Mouse (Mus musculus) liver, postnatal 0 days (tissue): Measurements from ENCODE around the gene Patl1. TPM values are rescaled to one million over a fixed set of nuclear protein-coding genes. Genes with fewer than 3 reads are reported as not detected.
A peak's percentile ranks its signal among the peaks of the same experiment; 100 is the strongest.
"Not testable (repeated sequence)": the region's sequence is repeated elsewhere in the genome, so short reads cannot be mapped to it uniquely, and the experiment has no call there.

Source experiments
- ATAC-seq: fragments of 200-750 bp; cut with Nextera tagmentation; 2 replicates; pipeline ENCODE4 v1.8.0; 2017; ENCODE audit warnings: mild to moderate bottlenecking, moderate library complexity
- DNase-seq: peaks from one replicate; pipeline ENCODE4 v3.0.0-alpha.2; 2016
- H3K27ac ChIP-seq: fragments of 300-500 bp; sonication (generic); 2 replicates; pipeline ENCODE4 v1.5.1; 2014; ENCODE audit warnings: antibody characterized with exemption, moderate library complexity, mild to moderate bottlenecking, low read depth
- H3K27me3 ChIP-seq: fragments of 300-500 bp; sonication (generic); 2 replicates; pipeline ENCODE4 v1.6.1; 2014; ENCODE audit warnings: low read length, control low read depth, mixed read lengths; ENCODE audit not compliant: insufficient read depth
- H3K36me3 ChIP-seq: fragments of 300-500 bp; sonication (generic); replicated peaks from 2 replicates; pipeline ENCODE4 v1.6.1; 2014; ENCODE audit warnings: mild to moderate bottlenecking, control low read depth, low read length, moderate library complexity, mixed read lengths; ENCODE audit not compliant: insufficient read depth
- H3K4me1 ChIP-seq: fragments of 300-500 bp; sonication (generic); 2 replicates; pipeline ENCODE4 v1.6.1; 2014; ENCODE audit warnings: antibody characterized with exemption, mild to moderate bottlenecking, control low read depth; ENCODE audit not compliant: insufficient read depth
- H3K4me2 ChIP-seq: fragments of 300-500 bp; sonication (generic); 2 replicates; pipeline ENCODE4 v1.6.1; 2014; ENCODE audit warnings: low read depth, mild to moderate bottlenecking, low read length, moderate library complexity, mixed read lengths
- H3K4me3 ChIP-seq: fragments of 300-500 bp; sonication (generic); 2 replicates; pipeline ENCODE4 v1.5.1; 2014; ENCODE audit warnings: low read depth, low read length
- H3K9ac ChIP-seq: fragments of 300-500 bp; sonication (generic); replicated peaks from 2 replicates; pipeline ENCODE4 v1.6.1; 2014; ENCODE audit warnings: mild to moderate bottlenecking, moderate library complexity
- H3K9me3 ChIP-seq: fragments of 300-500 bp; sonication (generic); 2 replicates; pipeline ENCODE4 v1.6.1; 2016; ENCODE audit warnings: mild to moderate bottlenecking, control low read depth, low read length, mixed read lengths
- CTCF ChIP-seq: sonication (generic); IDR thresholded peaks from 2 replicates; pipeline ENCODE4 v1.5.1; 2016; ENCODE audit warnings: antibody characterized with exemption, low read depth
- EP300 ChIP-seq: IDR thresholded peaks from 2 replicates; pipeline ENCODE4 v1.6.1; 2016; ENCODE audit warnings: antibody characterized with exemption, low read depth, mild to moderate bottlenecking
- WGBS: fragments of 180-500 bp; shearing (Covaris S2); extraction: QIAGEN DNeasy Blood & Tissue Kit; methylation state at CpG from one replicate; pipeline ENCODE4 v1.1.7; 2014; ENCODE audit not compliant: insufficient replicate concordance; 5-methylcytosine and 5-hydroxymethylcytosine counted together
- polyA plus RNA-seq: library from polyadenylated mRNA; unstranded; fragments of >200 nt; fragmentation: Nextera tagmentation; extraction: Ambion mirVana; gene quantifications from 2 replicates; pipeline ENCODE4 v1.2.1, GENCODE M21; 2015

Gene Patl1
- polyA plus RNA-seq, 1 experiment from 2014 or later = 5.4 TPM

DNA sequence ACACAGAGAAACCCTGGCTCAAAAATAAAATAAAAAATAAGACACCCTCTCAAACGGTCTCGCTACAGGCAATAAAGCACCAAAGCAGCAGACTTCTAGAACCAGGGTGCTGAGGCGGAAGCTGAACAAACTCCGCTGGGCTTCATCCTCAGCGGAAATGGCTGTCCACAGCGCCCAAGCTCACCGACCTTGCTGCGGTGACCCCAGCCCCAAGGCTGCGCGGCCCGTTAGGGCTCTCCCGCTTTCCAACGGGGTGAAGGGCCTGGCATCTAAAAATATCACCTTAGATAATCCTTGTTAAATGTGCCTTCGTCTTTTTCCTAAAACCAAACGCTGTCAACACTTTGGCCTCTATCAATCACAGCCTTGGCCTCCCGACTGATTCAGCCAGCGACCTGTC lies 596 bp upstream of the Patl1 start:
- Histone ChIP-seq H3K4me3 (peak overlapping the region; percentile 97), H3K9ac (peak overlapping the region; percentile 95), H3K9me3 (no peaks in the 10 kb centered on the region), H3K4me1 (peaks cover 14% of the 10 kb centered on the region), H3K4me2 (peak overlapping the region; percentile 98), H3K27ac (peak overlapping the region; percentile 94), H3K36me3 (peaks cover 10% of the 10 kb centered on the region), H3K27me3 (no peaks in the 10 kb centered on the region)
- DNase-seq (no peak), ATAC-seq (peak; percentile 42)
- no peak for TF ChIP-seq CTCF
- TF ChIP-seq EP300 = no peak
- WGBS = 2% methylated on average over 17 of the region's 17 CpGs

DNA sequence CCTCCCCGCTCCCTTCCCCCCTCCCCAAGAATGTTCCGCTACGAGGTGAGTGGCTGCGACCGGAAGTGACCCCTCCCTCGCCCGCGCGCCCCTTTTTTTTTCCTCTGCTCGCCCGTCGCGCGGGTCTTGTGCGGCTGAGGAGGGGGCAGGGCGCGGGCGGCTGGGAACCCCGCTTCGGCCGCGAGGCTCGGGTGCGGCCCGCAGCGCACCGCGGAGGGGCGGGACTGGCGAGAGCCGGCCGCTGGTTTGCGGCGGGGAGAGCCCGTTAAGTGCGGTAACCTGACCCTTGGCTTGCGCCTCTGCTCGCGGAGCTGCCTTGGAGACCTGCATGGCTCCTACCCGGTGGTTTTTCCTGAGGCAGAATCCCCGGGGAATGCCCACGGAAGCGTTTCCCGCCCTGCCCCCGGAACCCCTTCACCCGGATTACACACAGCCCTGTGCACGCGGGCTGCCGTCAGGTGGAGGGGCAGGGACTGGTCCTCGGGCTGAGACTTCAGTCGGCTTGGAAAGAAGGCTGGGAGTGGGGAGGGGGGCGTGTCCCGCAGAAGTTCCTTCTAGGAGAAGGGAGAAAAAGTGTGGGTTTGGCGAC lies 428 bp downstream of the Patl1 start:
- H3K27me3 ChIP-seq = no peaks in the 10 kb centered on the region
- TF ChIP-seq CTCF = no peak
- no peak for TF ChIP-seq EP300
- peak; percentile 72 for DNase-seq
- H3K36me3 ChIP-seq = peaks cover 15% of the 10 kb centered on the region
- peaks cover 18% of the 10 kb centered on the region for H3K4me1 ChIP-seq
- H3K4me3 ChIP-seq = peak overlapping the region; percentile 97
- peak overlapping the region; percentile 98 for H3K4me2 ChIP-seq
- peak; percentile 64 for ATAC-seq
- H3K27ac ChIP-seq = peak overlapping the region; percentile 97
- under 1% methylated on average over 23 of the region's 54 CpGs for WGBS
- no peaks in the 10 kb centered on the region for H3K9me3 ChIP-seq
- H3K9ac ChIP-seq = peak overlapping the region; percentile 95

DNA sequence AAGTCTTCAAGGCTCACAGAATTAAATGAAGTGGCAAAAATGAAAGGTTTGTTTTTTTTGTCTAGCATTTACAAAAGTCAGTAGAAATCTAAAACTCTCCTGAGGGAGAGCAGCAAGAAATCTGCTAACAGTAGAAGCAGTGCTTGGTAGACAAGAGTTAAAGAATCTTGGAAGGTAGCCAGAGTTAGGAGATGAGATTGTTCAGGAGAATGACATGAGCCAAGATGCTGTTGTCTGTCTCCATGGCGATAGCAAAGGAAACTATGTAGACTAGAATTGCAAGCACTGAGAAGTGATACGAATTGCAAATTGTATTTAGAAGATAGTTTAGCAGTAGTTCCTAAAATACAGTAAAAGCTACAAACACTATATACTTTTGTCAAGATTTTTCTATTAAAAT lies 3.6 kb downstream of the Patl1 start:
- H3K9me3 ChIP-seq = no peaks in the 10 kb centered on the region
- 59% methylated on average over 2 of the region's 2 CpGs for WGBS
- DNase-seq = no peak
- H3K4me1 ChIP-seq = peaks cover 13% of the 10 kb centered on the region
- no peak overlapping the region for H3K4me2 ChIP-seq
- TF ChIP-seq EP300 (no peak), CTCF (no peak)
- H3K4me3 ChIP-seq = no peak overlapping the region
- no peak overlapping the region for H3K27ac ChIP-seq
- H3K36me3 ChIP-seq = peaks cover 26% of the 10 kb centered on the region
- no peak overlapping the region for H3K9ac ChIP-seq
- no peaks in the 10 kb centered on the region for H3K27me3 ChIP-seq
- ATAC-seq = no peak

- TF ChIP-seq EP300 = no peak
- TF ChIP-seq CTCF = no peak
- no peak overlapping the region for H3K27ac ChIP-seq
- ATAC-seq = no peak
- no peaks in the 10 kb centered on the region for H3K27me3 ChIP-seq
- WGBS = 85% methylated on average over 1 of the region's 1 CpGs
- 0 out of 2 replicates have a peak, but pooled peaks cover 4% of the 10 kb centered on the region for H3K4me1 ChIP-seq
- H3K9me3 ChIP-seq = no peaks in the 10 kb centered on the region
- H3K9ac ChIP-seq = no peak overlapping the region
- H3K4me3 ChIP-seq = no peak overlapping the region
- no peak for DNase-seq
- H3K36me3 ChIP-seq = peaks cover 63% of the 10 kb centered on the region
- H3K4me2 ChIP-seq = no peak overlapping the region
Observed at GRCm38 (mm10) chr19:11922068-11922467, 9.9 kb downstream of the Patl1 start.

- WGBS = 90% methylated on average over 2 of the region's 2 CpGs
- H3K27me3 ChIP-seq, H3K4me1 ChIP-seq, H3K4me2 ChIP-seq, H3K27ac ChIP-seq, H3K4me3 ChIP-seq, DNase-seq, H3K9me3 ChIP-seq, H3K9ac ChIP-seq, ATAC-seq: not testable (repeated sequence)
- peaks cover 59% of the 10 kb centered on the region for H3K36me3 ChIP-seq
Observed at GRCm38 (mm10) chr19:11922515-11922914, 10.3 kb downstream of the Patl1 start.

DNA sequence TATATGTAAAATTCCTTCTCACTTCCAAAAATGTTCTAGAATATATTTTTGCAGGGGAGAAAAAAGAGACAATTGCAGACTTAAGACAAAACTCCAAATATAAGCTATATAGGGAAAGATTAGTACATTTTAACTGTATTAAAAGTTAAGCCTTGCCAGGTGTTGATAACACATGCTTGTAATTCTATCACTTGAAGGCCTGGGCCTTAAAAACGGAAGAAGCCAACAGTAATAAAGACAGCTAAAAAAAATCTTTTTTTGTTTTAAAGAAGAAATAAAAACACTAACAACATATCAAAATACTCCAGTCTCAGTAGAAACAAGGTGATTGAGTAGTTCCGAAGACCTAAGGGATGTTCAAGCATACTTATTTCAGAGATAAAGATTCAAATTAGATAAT lies 14.2 kb downstream of the Patl1 start:
- H3K36me3 ChIP-seq = peaks cover 62% of the 10 kb centered on the region
- H3K4me3 ChIP-seq = no peak overlapping the region
- TF ChIP-seq CTCF (no peak), EP300 (no peak)
- peaks cover 3% of the 10 kb centered on the region; the same call in 1 of the 2 replicates for H3K4me1 ChIP-seq
- WGBS = 71% methylated on average over 2 of the region's 2 CpGs
- H3K9ac ChIP-seq = no peak overlapping the region
- H3K27ac ChIP-seq = no peak overlapping the region
- ATAC-seq (no peak), DNase-seq (no peak)
- H3K4me2 ChIP-seq = no peak overlapping the region
- no peaks in the 10 kb centered on the region for H3K27me3 ChIP-seq
- no peaks in the 10 kb centered on the region for H3K9me3 ChIP-seq
